Mouse (Mus musculus) heart, postnatal 14 days (tissue): ENCODE data around the gene Mccc2. TPM values are rescaled to one million over a fixed set of nuclear protein-coding genes. Genes with fewer than 3 reads are reported as not detected.
A peak's percentile ranks its signal among the peaks of the same experiment; 100 is the strongest.

Experiments
- DNase-seq, 2 experiments: peaks; one replicate each; pipeline ENCODE4 v3.0.0; 2021 to 2022
- intact Hi-C: fragments of 180-260 bp; cut with DNase I; formaldehyde crosslinking; loops from one replicate; pipeline ENCODE4 v1.15.1; 2025
- total RNA-seq, 2 experiments: library from RNA; stranded (reverse); gene quantifications; 2 replicates each; pipeline ENCODE4 v1.2.3; 2021

Gene Mccc2
- total RNA-seq, 2 experiments from 2014 or later: 50.1 to 55.5 TPM

DNA sequence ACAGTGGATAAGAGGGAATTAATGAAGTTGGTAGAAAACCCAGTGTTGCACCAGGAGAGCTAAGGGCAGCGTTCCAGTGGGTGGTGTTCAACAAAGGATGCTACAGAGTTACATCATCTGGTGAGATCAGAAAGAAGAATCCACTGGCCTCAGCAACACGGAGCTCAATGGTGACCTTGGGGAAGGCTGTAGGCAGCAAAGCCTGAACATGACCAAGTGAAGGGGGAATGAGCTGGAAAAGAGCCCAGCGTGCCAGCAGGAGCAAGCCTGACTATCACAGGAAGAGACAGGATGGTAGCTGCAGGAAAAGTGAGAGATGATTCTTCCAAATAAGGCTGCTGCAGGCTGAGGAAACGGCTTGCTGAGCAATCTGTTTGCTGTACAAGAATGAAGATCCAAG is 68.0 kb downstream of the Mccc2 start:
- DNase-seq: no peak
- intact Hi-C loops: no loop called here

DNA sequence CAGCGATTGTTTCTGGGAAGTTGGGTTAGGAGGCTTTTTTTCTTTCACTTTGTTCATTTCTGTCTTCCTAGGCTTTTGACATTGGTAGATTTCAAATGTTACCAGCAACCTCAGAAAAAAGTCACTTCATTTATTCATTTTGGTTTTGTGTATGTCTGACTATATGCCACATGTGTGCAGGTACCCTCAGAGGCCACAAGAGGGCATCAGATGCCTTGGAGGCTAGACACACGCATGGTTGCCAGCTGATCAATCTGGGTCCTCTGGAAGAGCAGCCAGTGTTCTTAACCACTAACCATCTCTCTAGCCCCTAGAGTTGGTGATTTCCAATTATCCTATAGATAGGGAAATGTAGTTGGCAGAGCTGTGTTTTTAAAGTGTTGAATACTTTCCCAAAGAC is 71.9 kb downstream of the Mccc2 start:
- no peak for DNase-seq
- intact Hi-C loops: no loop called here

DNA sequence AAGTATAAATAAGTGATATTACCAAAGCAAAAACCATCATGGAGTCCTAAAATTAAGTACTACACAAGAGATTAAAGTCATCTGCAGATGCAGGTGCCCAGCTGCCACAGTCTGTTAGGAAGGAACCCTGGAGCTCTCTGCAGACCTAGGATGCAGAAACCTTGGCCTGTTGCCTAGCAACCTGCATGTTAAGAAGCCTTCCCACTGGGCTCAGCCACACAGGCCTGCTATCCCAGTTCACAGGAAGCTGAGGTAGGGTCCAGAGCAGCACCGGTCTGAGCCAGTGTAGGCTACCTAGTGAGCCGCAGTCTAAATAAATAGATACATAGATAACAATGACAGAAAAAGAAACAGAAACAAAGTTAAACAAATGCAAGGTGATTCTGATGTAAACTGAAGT is 74.8 kb downstream of the Mccc2 start:
- intact Hi-C loops: no loop called here
- no peak for DNase-seq

DNA sequence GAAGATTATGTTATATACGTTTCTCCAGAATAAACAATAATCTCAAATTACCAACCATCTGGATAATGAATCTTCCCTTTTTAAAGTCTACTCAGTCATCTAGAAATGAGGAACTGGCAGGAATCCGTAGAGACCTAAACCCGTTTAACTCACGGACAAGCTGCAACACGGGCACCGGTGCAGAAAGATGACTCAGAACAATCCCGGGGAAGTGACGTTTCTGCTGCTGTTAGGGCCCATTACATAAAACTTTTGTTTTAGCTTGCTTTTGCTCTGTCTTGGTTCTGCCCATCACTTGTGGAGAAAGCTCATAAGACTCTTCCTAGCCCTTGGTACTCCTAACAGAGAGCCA is 76.1 kb downstream of the Mccc2 start:
- intact Hi-C loops: no loop called here
- DNase-seq: no peak

DNA sequence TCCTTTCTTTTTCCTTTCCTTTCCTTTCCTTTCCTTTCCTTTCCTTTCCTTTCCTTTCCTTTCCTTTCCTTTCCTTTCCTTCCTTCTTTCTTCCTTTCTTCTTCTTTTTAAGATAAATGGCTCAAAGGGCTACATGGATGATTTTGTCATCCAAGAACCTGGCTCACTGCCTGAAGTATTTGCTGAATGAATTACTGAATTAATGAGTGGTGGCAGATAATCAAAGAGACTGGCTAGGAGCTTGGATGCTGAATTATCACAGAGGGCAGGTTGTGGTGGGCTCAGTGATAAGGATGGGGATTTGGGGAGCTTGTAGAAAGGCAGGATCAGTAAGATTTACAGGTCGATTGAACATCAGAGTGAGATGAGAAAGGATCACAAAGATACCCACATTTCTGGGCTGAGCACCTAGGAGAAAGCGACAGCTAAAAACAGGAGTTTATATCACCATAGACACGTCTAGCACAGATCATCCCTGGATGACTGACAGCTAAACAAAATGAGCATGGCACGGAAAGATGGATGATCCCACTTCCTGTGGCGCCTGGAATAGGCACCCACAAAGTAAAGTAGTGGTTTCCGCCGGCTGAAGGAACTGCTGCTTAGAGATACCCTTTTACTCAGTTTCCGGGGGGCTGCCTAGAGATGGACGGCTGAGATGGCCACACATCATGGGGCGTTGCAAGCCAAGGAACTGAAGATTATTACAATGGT is 76.7 kb downstream of the Mccc2 start:
- intact Hi-C loops: no loop called here

DNA sequence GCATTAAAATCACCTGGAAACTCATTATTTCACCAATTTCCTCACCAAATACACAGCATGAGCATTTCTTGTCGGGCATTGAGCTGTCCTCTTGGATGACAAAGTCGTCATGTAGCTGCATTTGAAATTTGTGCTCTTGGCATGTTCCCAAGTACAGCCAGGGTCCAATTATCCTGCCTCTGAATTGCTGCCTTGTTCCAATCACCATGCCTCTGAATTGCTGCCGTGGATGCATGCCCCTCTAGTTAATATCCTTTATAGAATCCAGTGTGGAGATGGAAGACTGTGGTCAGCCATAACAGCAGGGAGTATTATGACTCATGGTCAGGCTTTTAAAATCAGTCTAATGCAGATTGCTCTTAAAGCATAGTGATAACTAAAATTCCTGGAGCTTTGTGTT is 77.7 kb downstream of the Mccc2 start:
- intact Hi-C loops: no loop called here
- DNase-seq: no peak

More for the DNA sequence above, 76.7 kb downstream of the Mccc2 start:
- DNase-seq: no peak

DNA sequence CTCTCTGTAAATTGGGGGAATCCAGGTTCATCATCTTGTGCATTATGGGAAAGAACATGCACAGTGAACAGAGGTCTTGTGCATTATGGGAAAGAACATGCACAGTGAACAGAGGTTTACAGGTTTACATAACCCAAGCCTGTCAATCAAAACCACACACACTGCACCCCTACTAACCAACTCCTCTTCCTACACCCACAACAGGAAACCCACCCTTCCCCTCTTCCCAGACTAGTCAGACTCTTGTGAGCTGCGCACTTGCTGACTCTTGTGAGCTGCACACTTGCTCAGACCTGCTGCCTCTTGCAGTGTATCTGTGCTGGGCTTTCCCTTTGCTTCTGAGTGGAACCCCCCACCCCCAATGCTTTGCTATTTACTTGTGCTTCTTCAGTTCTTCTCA is 83.0 kb downstream of the Mccc2 start:
- intact Hi-C loops: no loop called here
- DNase-seq: no peak

DNA sequence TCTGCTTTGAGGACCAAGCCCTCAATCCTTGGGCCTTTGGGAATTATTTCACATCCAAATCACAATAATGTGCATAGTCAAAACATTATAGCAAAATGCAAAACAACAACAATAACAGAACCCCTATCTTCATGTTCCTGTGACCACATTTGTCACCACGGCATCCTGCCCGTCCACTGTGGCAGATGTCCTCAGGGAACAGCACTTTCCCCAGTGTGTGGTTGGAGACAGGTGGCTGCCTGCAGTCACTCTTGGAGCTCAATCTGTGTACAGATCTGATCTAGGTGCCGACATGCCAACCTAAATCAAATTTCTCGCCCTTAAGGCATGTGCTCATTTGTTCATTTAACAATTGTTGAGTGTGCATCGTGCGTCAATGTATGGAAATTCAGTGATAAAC is 83.9 kb downstream of the Mccc2 start:
- intact Hi-C loops: no loop called here
- DNase-seq: no peak

DNA sequence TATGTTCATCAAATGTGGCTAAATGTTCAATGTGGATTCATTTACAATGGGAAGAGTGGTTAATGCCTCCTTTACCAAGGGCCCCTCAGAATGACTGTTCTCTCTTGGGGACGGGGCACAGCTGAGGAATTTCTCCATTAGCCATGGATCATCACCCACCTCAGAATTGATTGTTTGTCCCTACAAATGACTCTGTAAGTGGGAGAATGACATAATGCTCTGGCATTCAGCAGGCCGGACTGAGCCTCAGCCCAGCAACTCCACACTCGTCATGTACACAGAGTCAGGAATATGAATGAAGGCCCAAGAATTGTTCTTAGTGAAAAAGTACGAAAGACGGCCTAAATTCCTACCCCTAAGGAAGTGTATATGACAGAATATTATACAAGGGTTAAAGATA is 89.2 kb downstream of the Mccc2 start:
- no peak for DNase-seq
- intact Hi-C loops: no loop called here

DNA sequence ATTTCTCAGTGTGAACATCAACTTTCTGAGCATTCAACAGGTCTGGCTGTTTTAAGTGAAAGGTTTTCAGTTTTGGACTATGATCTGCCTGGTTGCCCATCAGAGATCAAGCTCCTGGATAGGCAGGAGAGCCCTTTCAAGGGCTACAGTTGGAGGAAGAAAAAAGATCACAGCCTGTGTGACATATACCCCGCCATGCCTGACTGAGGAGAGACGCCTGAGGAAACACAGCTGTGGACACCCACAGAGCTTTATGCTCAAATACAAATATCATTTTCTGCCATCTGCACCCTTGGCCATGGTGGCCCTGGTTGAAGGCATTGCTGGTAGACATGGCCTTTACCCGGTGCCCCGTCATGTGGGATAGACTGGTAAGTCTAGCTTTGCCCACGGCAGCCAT is 99.8 kb downstream of the Mccc2 start:
- no peak for DNase-seq
- intact Hi-C loops: no loop called here

DNA sequence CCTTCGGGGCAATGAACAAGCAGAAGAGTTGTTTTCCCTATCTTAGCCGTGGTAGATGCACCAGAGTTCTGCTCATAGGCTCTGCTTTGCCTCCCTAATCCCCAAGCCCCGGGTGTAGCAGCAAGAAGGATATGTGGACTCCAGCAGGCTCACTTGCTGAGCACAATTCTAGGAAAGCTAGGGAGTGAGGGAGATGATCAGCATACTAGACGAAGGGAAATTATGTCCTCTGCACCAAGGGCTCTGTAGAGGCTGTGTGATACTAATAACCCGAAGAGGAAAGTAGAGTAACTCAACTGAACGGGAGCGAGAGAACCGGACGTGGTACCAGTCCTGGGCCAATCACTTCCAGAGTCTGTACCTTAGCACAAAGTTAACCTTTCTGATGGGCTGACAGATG is 114.5 kb downstream of the Mccc2 start, which contains the start of gene Cartpt:
TSS of gene Cartpt (minus strand) at position 127 of the 400 bp plus-strand sequence.
- intact Hi-C loops: no loop called here
- no peak for DNase-seq

DNA sequence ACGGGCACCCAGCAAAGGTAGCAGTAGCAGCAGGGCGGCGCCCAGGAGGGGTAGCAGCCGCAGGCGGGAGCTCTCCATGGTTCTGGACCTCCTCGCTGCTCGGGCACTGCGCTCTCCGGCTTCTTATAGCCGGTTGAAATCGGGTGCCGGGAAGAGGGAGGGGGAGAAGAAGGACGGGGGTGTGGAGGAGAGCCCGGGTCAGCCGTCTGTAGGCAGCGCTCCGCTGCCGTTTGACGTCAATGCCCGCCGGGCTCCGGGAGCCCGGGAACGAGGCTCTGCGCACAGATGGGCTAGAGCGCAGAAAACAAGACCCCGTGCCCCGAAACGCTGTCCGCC is 114.9 kb downstream of the Mccc2 start:
- peak; percentile 61 to 77 for DNase-seq
- intact Hi-C loops: no loop called here

DNA sequence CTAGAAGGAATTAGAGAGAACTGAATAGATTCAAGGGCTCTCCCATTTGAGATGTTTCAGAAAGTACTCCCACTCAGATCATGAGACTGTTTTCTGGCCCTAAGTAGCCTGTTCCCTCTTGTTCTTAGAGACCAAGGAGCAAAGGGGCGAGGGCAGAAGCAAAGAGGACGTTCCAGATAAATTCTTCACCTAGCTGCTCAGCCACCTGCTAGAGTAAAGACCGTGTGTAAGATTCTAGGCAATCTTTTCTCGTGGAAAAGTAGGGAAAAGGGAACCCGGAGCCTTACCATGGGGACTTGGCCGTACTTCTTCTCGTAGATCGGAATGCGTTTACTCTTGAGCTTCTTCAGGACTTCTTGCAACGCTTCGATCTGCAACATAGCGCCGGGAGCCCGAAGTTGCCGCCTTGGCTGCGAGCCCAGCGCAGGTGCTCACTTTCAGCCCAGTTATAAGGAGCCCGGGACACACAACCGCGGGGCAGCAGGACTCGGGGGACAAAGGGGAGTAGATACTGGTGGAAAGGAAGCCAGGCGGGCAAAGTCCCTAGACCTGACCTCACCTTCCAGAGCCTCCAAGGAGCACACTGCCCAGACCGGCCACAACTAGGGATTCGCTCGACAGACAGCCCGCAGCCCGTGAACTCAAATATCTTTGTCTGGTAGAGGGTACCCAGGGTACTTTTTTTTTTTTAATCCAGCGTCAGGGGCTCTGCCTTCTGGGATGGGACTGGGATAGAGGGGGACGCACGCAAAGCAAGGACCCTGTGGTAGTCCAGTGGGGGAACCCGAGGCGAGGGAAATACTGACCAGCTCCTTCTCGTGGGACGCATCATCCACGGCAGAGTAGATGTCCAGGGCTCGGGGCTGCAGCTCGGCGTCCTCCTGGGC is 115.5 kb downstream of the Mccc2 start:
- intact Hi-C loops: no loop called here
- peak in 1 of 2 experiments; percentile 2 for DNase-seq

DNA sequence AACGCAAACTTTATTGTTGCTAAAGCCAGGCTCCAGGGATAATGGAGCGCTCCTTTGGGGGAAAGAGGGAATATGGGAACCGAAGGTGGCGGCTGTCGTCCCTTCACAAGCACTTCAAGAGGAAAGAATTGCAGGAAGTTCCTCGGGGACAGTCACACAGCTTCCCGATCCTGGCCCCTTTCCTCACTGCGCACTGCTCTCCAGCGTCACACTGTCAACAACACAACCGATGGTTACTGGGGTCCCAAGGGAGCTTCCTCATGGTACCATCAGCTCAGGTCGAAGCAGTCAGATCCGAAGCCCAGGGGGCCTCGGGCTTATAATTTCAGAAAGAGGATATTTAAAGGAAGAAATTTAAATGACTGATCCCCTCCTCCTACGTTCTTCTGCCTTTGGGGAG is 116.6 kb downstream of the Mccc2 start:
- intact Hi-C loops: no loop called here
- no peak for DNase-seq

Other genes with a start within 250 kb of the Mccc2 start
- under 1 TPM in 1 of 2 experiments, not detected in 1; 0.36 TPM for gene Cartpt, start 114.5 kb downstream of the Mccc2 start, total RNA-seq
- 10 to 100 TPM; 29.2 to 30.3 TPM for gene Bdp1, start 88.4 kb upstream of the Mccc2 start, total RNA-seq
- gene Serf1, start 92.4 kb upstream of the Mccc2 start, total RNA-seq: 1 to 10 TPM; 8.9 to 10.0 TPM
- 10 to 100 TPM; 16.2 to 17.3 TPM for gene Smn1, start 109.2 kb upstream of the Mccc2 start, total RNA-seq
- gene Naip2, start 186.5 kb upstream of the Mccc2 start, total RNA-seq: under 1 TPM; 0.44 to 0.50 TPM
- gene Naip5, start 230.7 kb upstream of the Mccc2 start, total RNA-seq: under 1 TPM; 0.32 to 0.33 TPM